Mouse (Mus musculus) spleen, postnatal 36 days (tissue): ENCODE data around the gene Dppa3.
"Not testable (repeated sequence)": the region's sequence is repeated elsewhere in the genome, so short reads cannot be mapped to it uniquely, and the experiment has no call there.

Experiments
- DNase-seq, 2 experiments: peaks; one replicate each; pipeline ENCODE4 v3.0.0; 2022; ENCODE audit warnings: low spot score in 2 of 2, mixed read lengths in 1 of 2

Dppa3 gene

GRCm38 (mm10) chr6:122609771-122610170 is 16.4 kb upstream of the Dppa3 start, which contains the start of gene Gdf3:
TSS of gene Gdf3 (minus strand) at chr6:122610087.
- DNase-seq, result no peak

GRCm38 (mm10) chr6:122612426-122612825 is 13.8 kb upstream of the Dppa3 start:
- no peak for DNase-seq

GRCm38 (mm10) chr6:122614047-122614446 is 12.2 kb upstream of the Dppa3 start:
- DNase-seq, result peak in 1 of 2 experiments; percentile 39

GRCm38 (mm10) chr6:122616022-122616421 is 10.2 kb upstream of the Dppa3 start:
- DNase-seq, result no peak

GRCm38 (mm10) chr6:122621066-122621465 is 5.1 kb upstream of the Dppa3 start:
- no peak for DNase-seq

- DNase-seq, result no peak
Observed at GRCm38 (mm10) chr6:122624480-122624879, 1.7 kb upstream of the Dppa3 start.

GRCm38 (mm10) chr6:122625156-122625555 is 1.1 kb upstream of the Dppa3 start:
- DNase-seq, result no peak

- no peak for DNase-seq
Observed at GRCm38 (mm10) chr6:122627469-122628108, 1.4 kb downstream of the Dppa3 start.

GRCm38 (mm10) chr6:122633411-122633810 is 7.2 kb downstream of the Dppa3 start:
- DNase-seq, result peak; percentile 15 to 18

- DNase-seq, result peak in 1 of 2 experiments; percentile 26
Observed at GRCm38 (mm10) chr6:122635315-122635714, 9.1 kb downstream of the Dppa3 start.

GRCm38 (mm10) chr6:122636666-122637065 is 10.5 kb downstream of the Dppa3 start:
- no peak for DNase-seq

- DNase-seq, result not testable (repeated sequence)
Observed at GRCm38 (mm10) chr6:122637566-122637965, 11.4 kb downstream of the Dppa3 start.

GRCm38 (mm10) chr6:122644196-122644595 is 18.0 kb downstream of the Dppa3 start:
- DNase-seq, result not testable (repeated sequence)

GRCm38 (mm10) chr6:122649903-122650302 is 23.7 kb downstream of the Dppa3 start:
- DNase-seq, result no peak

GRCm38 (mm10) chr6:122650398-122650980 is 24.3 kb downstream of the Dppa3 start:
- DNase-seq, result no peak

- peak; percentile 27 to 53 for DNase-seq
Observed at GRCm38 (mm10) chr6:122654301-122654700, 28.1 kb downstream of the Dppa3 start.

- DNase-seq, result peak in 1 of 2 experiments; percentile 30
Observed at GRCm38 (mm10) chr6:122657630-122658029, 31.4 kb downstream of the Dppa3 start.

- DNase-seq, result no peak
Observed at GRCm38 (mm10) chr6:122659567-122659966, 33.4 kb downstream of the Dppa3 start.

GRCm38 (mm10) chr6:122660601-122661379 is 34.6 kb downstream of the Dppa3 start:
- peak in 1 of 2 experiments; percentile 26 for DNase-seq

GRCm38 (mm10) chr6:122662551-122663264 is 36.5 kb downstream of the Dppa3 start:
- DNase-seq, result no peak

GRCm38 (mm10) chr6:122663596-122664206 is 37.5 kb downstream of the Dppa3 start:
- no peak for DNase-seq
